In the genomic region with DNA sequence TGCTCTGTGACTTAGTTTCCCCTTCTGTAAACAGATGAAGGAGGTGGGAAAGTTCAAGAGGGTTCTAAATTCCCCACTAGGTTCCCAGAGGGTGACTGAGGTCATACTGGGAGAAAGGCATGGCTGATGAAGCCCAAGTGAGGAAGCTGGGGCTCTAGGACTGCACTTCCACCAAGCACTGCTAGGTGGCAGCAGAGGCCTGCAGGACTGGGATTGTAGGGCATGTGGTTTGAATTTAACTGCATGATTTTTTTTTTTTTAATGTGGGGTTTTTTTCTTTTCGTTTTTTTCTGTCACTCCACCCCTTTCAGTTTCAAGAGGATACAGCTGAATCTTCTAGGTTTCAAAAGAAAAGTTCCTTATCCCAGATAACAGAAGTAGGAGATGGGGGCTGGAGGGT, we compare ENCODE assay signal across 8 mouse cellular contexts. TPM values are rescaled to one million over a fixed set of nuclear protein-coding genes. Genes with fewer than 3 reads are reported as not detected.
DNase-seq lines count a peak whose midpoint lies in the region; ATAC-seq and TF ChIP-seq lines count a peak whose summit lies in the region.

No protein-coding gene starts in this region.

- peak; percentile 89 for DNase-seq in hindbrain, embryonic 11.5 days (ENCODE audit: low spot score)
- peak; percentile 82 for DNase-seq in cerebellum, adult 9-10 months
- DNase-seq in layer of hippocampus, postnatal 14 days (ENCODE audit: low spot score in 2 of 2) = peak; percentile 83 to 88
- peak; percentile 45 to 74 for DNase-seq in spleen, adult 2 months (ENCODE audit: low read depth in 1 of 2, low spot score in 2 of 2)

- no peak overlapping the region for H3K27ac ChIP-seq in hindbrain, embryonic 11.5 days (ENCODE audit: low read depth, low read length)
- H3K27ac ChIP-seq in hindbrain, embryonic 12.5 days = no peak overlapping the region
- no peak overlapping the region for H3K27ac ChIP-seq in spleen, adult 2 months (ENCODE audit: insufficient read depth, low read length)

- ATAC-seq in hindbrain, embryonic 11.5 days (ENCODE audit: low FRiP score) = no peak
- ATAC-seq in hindbrain, embryonic 12.5 days (ENCODE audit: low FRiP score) = no peak
- ATAC-seq in frontal cortex, adult (ENCODE audit: low TSS enrichment) = 0 out of 2 replicates have a peak, but pooled peaks have one; percentile 39
- ATAC-seq in hematopoietic stem cell, adult 5-6 weeks (replicated peaks in 1 of 2; ENCODE audit: insufficient read depth in 1 of 2, low FRiP score in 2 of 2, low TSS enrichment in 1 of 2, low read depth in 1 of 2, poor library complexity in 2 of 2, severe bottlenecking in 2 of 2) = peak; percentile 72 to 74; a peak in 3 of 4 replicates
- ATAC-seq in megakaryocyte, adult 5-6 weeks (ENCODE audit: poor library complexity, severe bottlenecking) = peak; percentile 92

- no peaks in the 10 kb centered on the region for H3K36me3 ChIP-seq in hindbrain, embryonic 11.5 days (ENCODE audit: control insufficient read depth, insufficient read depth, low read length)
- no peaks in the 10 kb centered on the region for H3K36me3 ChIP-seq in hindbrain, embryonic 12.5 days
- no peaks in the 10 kb centered on the region for H3K36me3 ChIP-seq in spleen, adult 2 months (ENCODE audit: control insufficient read depth, insufficient read depth, low read length)

- H3K27me3 ChIP-seq in hindbrain, embryonic 11.5 days (ENCODE audit: control insufficient read depth, insufficient read depth, low read length) = no peaks in the 10 kb centered on the region
- no peaks in the 10 kb centered on the region for H3K27me3 ChIP-seq in hindbrain, embryonic 12.5 days
- H3K27me3 ChIP-seq in spleen, adult 2 months (ENCODE audit: control insufficient read depth, insufficient read depth, low read length) = no peaks in the 10 kb centered on the region

- peaks cover 14% of the 10 kb centered on the region for H3K4me1 ChIP-seq in hindbrain, embryonic 11.5 days (replicated peaks; ENCODE audit: control insufficient read depth, insufficient read depth, low read length)
- peaks cover 22% of the 10 kb centered on the region for H3K4me1 ChIP-seq in hindbrain, embryonic 12.5 days
- no peaks in the 10 kb centered on the region; the same call in 1 of the 2 replicates for H3K4me1 ChIP-seq in spleen, adult 2 months (ENCODE audit: control insufficient read depth, insufficient read depth, insufficient read length)

- 5% methylated on average over 1 of the region's 1 CpGs for WGBS in hindbrain, embryonic 11.5 days
- WGBS in hindbrain, embryonic 12.5 days = 10% methylated on average over 1 of the region's 1 CpGs
- 0% methylated on average over 1 of the region's 1 CpGs for WGBS in spleen, adult 2 months

- TF ChIP-seq CTCF in spleen, adult 2 months (IDR thresholded peaks at IDR 0.05; ENCODE audit: extremely low read depth, insufficient read depth, insufficient read length, insufficient replicate concordance) = peak; percentile 97; the same call in 1 of the 2 replicates

- no peaks in the 10 kb centered on the region for H3K9me3 ChIP-seq in hindbrain, embryonic 11.5 days (ENCODE audit: control insufficient read depth, low read length)
- no peaks in the 10 kb centered on the region for H3K9me3 ChIP-seq in hindbrain, embryonic 12.5 days (replicated peaks)

- H3K4me3 ChIP-seq in hindbrain, embryonic 11.5 days (ENCODE audit: low read depth, low read length) = no peak overlapping the region
- no peak overlapping the region for H3K4me3 ChIP-seq in hindbrain, embryonic 12.5 days
- no peak overlapping the region for H3K4me3 ChIP-seq in spleen, adult 2 months (ENCODE audit: extremely low read depth, insufficient read depth, insufficient read length)

- no peak overlapping the region for H3K4me2 ChIP-seq in hindbrain, embryonic 11.5 days (replicated peaks; ENCODE audit: low read depth, low read length)
- H3K4me2 ChIP-seq in hindbrain, embryonic 12.5 days (replicated peaks) = no peak overlapping the region

- no peak overlapping the region for H3K9ac ChIP-seq in hindbrain, embryonic 11.5 days (ENCODE audit: low read depth, low read length)
- no peak overlapping the region for H3K9ac ChIP-seq in hindbrain, embryonic 12.5 days

- TF ChIP-seq POLR2A in spleen, adult 2 months (IDR thresholded peaks at IDR 0.05; ENCODE audit: low read depth, low read length) = no peak

RNA-seq across cellular contexts. Expression of gene Arhgef17, which starts 24.7 kb away (rescaled TPM):
- polyA plus RNA-seq in hindbrain, embryonic 11.5 days (2014; fragmentation: Nextera tagmentation; extraction: Ambion mirVana) = 6.3 and 8.3 TPM in 2 replicates
- polyA plus RNA-seq in hindbrain, embryonic 12.5 days (2016; fragmentation: Nextera tagmentation; extraction: Ambion mirVana) = 9.1 and 9.6 TPM in 2 replicates
- total RNA-seq in hematopoietic stem cell, adult 5-6 weeks (2017) = 1.0 and 2.2 TPM in 2 replicates
- total RNA-seq in layer of hippocampus, postnatal 14 days (2021) = 100 to 1,000 TPM; 113 to 117 TPM
- total RNA-seq in megakaryocyte, adult 5-6 weeks (2015) = 0.09 and 0.21 TPM in 2 replicates
- 0.12 TPM in 1 of 2 replicates, not detected in the other for total RNA-seq in megakaryocyte, adult 5-6 weeks (2017)
- polyA plus RNA-seq in spleen, adult 2 months (2012; rRNA removed) = 12.3 and 13.5 TPM in 2 replicates

RNA-seq across cellular contexts. Expression of gene Relt, which starts 44.0 kb away (rescaled TPM):
- polyA plus RNA-seq in hindbrain, embryonic 11.5 days (2014; fragmentation: Nextera tagmentation; extraction: Ambion mirVana) = 1.4 and 2.0 TPM in 2 replicates
- 3.6 and 4.5 TPM in 2 replicates for polyA plus RNA-seq in hindbrain, embryonic 12.5 days (2016; fragmentation: Nextera tagmentation; extraction: Ambion mirVana)
- 16.6 and 24.5 TPM in 2 replicates for total RNA-seq in hematopoietic stem cell, adult 5-6 weeks (2017)
- total RNA-seq in layer of hippocampus, postnatal 14 days (2021) = 10 to 100 TPM; 10.5 to 14.3 TPM
- 23.9 and 27.2 TPM in 2 replicates for total RNA-seq in megakaryocyte, adult 5-6 weeks (2015)
- total RNA-seq in megakaryocyte, adult 5-6 weeks (2017) = 45.0 and 58.3 TPM in 2 replicates
- polyA plus RNA-seq in spleen, adult 2 months (2012; rRNA removed) = 79.2 and 97.8 TPM in 2 replicates

Comparison
In these comparisons a context has a peak if more than half of its experiments do, and no peak if none do; other contexts are left out.
1. ATAC-seq: peak in frontal cortex, adult (single experiment), hematopoietic stem cell, adult 5-6 weeks (2 of 2) and megakaryocyte, adult 5-6 weeks (single experiment); none in hindbrain, embryonic 11.5 days (single experiment) and hindbrain, embryonic 12.5 days (single experiment).
2. RNA of gene Arhgef17, which starts 24.7 kb away (total RNA-seq): 113 to 117 TPM in layer of hippocampus, postnatal 14 days; 1.0 to 2.2 TPM in hematopoietic stem cell, adult 5-6 weeks and 0.09 to 0.21 TPM in megakaryocyte, adult 5-6 weeks; every median in the first group is over 10 times any median in the second.
3. Peak in every context shown above with its lines, with median percentiles within 50 percentile points of each other: DNase-seq.